Mouse (Mus musculus) heart, adult 2 months (tissue): ENCODE results near the gene Mthfd2.
"Not testable (repeated sequence)": the region's sequence is repeated elsewhere in the genome, so short reads cannot be mapped to it uniquely, and the experiment has no call there.

Experiments
- CTCF ChIP-seq: fragments of 200-600 bp; IDR thresholded peaks from 2 replicates; pipeline ENCODE4 v1.8.1; 2022; ENCODE audit warnings: antibody characterized with exemption, mild to moderate bottlenecking, moderate library complexity
- EP300 ChIP-seq: fragments of 200-500 bp; IDR thresholded peaks from 2 replicates; pipeline ENCODE4 v1.6.1; 2011; ENCODE audit warnings: low read depth, low read length, control low read depth; ENCODE audit not compliant: insufficient read depth

DNA sequence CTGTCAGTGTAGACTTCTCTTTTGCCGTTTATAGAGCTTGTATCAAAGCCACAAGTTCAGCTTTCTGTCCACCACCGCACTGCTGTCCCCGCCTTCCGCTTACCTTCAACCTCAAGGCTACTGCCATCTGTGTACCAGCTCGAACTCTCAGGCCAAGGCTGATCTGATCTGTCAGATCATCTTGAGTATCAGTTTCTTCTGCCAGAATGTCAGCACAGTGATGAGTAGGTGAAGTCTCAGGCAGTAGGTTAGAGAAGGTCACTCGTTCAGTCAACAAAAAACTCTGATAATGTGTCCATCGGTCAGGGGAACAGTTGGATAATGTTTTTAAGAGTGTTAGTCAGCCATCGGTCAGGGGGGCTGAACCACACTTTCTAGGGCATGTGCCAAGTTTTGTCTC is 19.6 kb upstream of the Mthfd2 start:
- not testable (repeated sequence) for TF ChIP-seq EP300, CTCF
